Mouse (Mus musculus) ES-Bruce4 (cell line): Measurements from ENCODE around the gene Cdkl4.

Source experiments
- CTCF ChIP-seq: IDR thresholded peaks from one replicate; pipeline ENCODE4 v1.8.1; 2011; ENCODE audit warnings: low read depth, low read length
- EP300 ChIP-seq: IDR thresholded peaks from 2 replicates; pipeline ENCODE4 v1.6.1; 2011; ENCODE audit warnings: low read depth, low read length; ENCODE audit not compliant: insufficient read depth
- POLR2A ChIP-seq: IDR thresholded peaks from one replicate; pipeline ENCODE4 v1.8.1; 2011; ENCODE audit warnings: low read length; ENCODE audit not compliant: insufficient read depth

GRCm38 (mm10) chr17:80479295-80480030, 98.2 kb downstream of the Cdkl4 start:
- TF ChIP-seq CTCF (no peak), POLR2A (no peak), EP300 (no peak)
